Mouse (Mus musculus) hindbrain, embryonic 15.5 days (tissue): ENCODE results near the gene AL732309.1. TPM values are rescaled to one million over a fixed set of nuclear protein-coding genes. Genes with fewer than 3 reads are reported as not detected.
A peak's percentile ranks its signal among the peaks of the same experiment; 100 is the strongest.

Experiments
- ATAC-seq: fragments of 200-750 bp; cut with Nextera tagmentation; 2 replicates; pipeline ENCODE4 v1.8.0; 2017; ENCODE audit warnings: low read depth, moderate number of reproducible peaks, moderate TSS enrichment; ENCODE audit not compliant: low FRiP score
- H3K27ac ChIP-seq: fragments of 300-500 bp; sonication (generic); replicated peaks from 2 replicates; pipeline ENCODE4 v1.5.1; 2015; ENCODE audit warnings: mild to moderate bottlenecking, inconsistent platforms
- H3K27me3 ChIP-seq: fragments of 300-500 bp; sonication (generic); 2 replicates; pipeline ENCODE4 v1.6.1; 2015; ENCODE audit warnings: control low read depth, inconsistent platforms
- H3K36me3 ChIP-seq: fragments of 300-500 bp; sonication (generic); 2 replicates; pipeline ENCODE4 v1.6.1; 2015; ENCODE audit warnings: control low read depth, inconsistent platforms
- H3K4me1 ChIP-seq: fragments of 300-500 bp; sonication (generic); replicated peaks from 2 replicates; pipeline ENCODE4 v1.6.1; 2015; ENCODE audit warnings: control low read depth, inconsistent platforms
- H3K4me2 ChIP-seq: fragments of 300-500 bp; sonication (generic); 2 replicates; pipeline ENCODE4 v1.6.1; 2015; ENCODE audit warnings: moderate library complexity, mild to moderate bottlenecking, inconsistent platforms
- H3K4me3 ChIP-seq: fragments of 300-500 bp; sonication (generic); 2 replicates; pipeline ENCODE4 v1.5.1; 2015; ENCODE audit warnings: mild to moderate bottlenecking, inconsistent platforms
- H3K9ac ChIP-seq: fragments of 300-500 bp; sonication (generic); 2 replicates; pipeline ENCODE4 v1.6.1; 2015; ENCODE audit warnings: inconsistent platforms
- H3K9me3 ChIP-seq: fragments of 300-500 bp; sonication (generic); 2 replicates; pipeline ENCODE4 v1.6.1; 2016; ENCODE audit warnings: control low read depth, inconsistent platforms
- WGBS: fragments of 180-500 bp; shearing (Covaris S2); methylation state at CpG from one replicate; pipeline ENCODE4 v1.1.7; 2015; 5-methylcytosine and 5-hydroxymethylcytosine counted together
- polyA plus RNA-seq: library from polyadenylated mRNA; unstranded; fragments of >200 nt; fragmentation: Nextera tagmentation; extraction: Ambion mirVana; gene quantifications from 2 replicates; pipeline ENCODE4 v1.2.1, GENCODE M21; 2015

AL732309.1 gene
- polyA plus RNA-seq, 1 experiment from 2014 or later = 6.3 TPM

DNA sequence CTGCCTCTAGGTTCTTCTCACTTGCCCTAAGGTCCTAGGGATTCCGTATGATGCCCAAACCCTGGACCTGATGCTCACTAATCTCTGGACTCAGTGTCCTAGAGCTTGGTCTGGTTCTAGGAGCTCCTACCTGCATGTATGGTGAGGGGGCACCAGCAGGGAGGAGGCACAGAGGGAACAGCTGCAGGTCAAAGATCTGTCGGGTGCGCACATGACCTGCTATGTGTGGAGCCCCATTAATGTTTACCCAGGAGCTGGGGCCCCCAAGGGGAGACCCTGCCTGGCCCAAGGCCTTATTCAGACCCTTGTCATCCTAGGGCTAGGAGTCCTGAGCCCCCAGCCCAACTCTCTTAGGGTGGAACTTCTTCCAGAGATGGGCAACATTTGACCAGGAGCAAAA is 12.6 kb downstream of the AL732309.1 start, which contains the start of gene Slc34a3:
Slc34a3 (minus strand) TSS at position 315 of the 400 bp plus-strand sequence.
- no peaks in the 10 kb centered on the region for H3K9me3 ChIP-seq
- H3K27me3 ChIP-seq = peaks cover 4% of the 10 kb centered on the region; the same call in 1 of the 2 replicates
- no peak for ATAC-seq
- WGBS = 99% methylated on average over 3 of the region's 3 CpGs
- H3K4me3 ChIP-seq = no peak within 1 kb of the TSS
- H3K36me3 ChIP-seq = no peaks in the 10 kb centered on the region
- H3K9ac ChIP-seq = no peak within 1 kb of the TSS
- no peak within 1 kb of the TSS for H3K4me2 ChIP-seq
- H3K4me1 ChIP-seq = no peaks in the 10 kb centered on the region
- no peak within 1 kb of the TSS for H3K27ac ChIP-seq

DNA sequence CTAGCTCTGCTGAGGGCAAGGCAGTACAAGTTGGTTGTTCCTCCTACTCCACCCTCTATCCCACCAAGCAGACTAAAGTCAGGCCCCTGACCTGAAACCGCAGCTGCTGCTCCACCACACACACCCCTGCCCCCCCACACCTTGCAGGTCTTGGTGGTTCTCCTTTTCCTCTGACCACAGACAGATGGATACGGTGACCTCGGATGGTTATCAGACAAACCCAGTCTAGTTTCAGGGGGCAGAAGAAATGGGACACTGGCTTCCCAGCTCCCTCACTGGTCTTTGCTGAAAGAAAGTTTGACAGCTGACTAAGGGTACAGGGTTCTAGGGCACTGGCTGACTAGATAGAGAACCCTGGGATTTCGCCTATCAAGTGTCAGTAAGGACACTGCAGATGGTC is 13.2 kb downstream of the AL732309.1 start:
- no peak overlapping the region for H3K27ac ChIP-seq
- H3K36me3 ChIP-seq = no peaks in the 10 kb centered on the region
- H3K4me1 ChIP-seq = peaks cover 6% of the 10 kb centered on the region; the same call in 1 of the 2 replicates
- no peak overlapping the region for H3K9ac ChIP-seq
- no peak overlapping the region for H3K4me3 ChIP-seq
- H3K4me2 ChIP-seq = no peak overlapping the region
- ATAC-seq = no peak
- H3K9me3 ChIP-seq = no peaks in the 10 kb centered on the region
- 79% methylated on average over 4 of the region's 4 CpGs for WGBS
- H3K27me3 ChIP-seq = peaks cover 4% of the 10 kb centered on the region; the same call in 1 of the 2 replicates

DNA sequence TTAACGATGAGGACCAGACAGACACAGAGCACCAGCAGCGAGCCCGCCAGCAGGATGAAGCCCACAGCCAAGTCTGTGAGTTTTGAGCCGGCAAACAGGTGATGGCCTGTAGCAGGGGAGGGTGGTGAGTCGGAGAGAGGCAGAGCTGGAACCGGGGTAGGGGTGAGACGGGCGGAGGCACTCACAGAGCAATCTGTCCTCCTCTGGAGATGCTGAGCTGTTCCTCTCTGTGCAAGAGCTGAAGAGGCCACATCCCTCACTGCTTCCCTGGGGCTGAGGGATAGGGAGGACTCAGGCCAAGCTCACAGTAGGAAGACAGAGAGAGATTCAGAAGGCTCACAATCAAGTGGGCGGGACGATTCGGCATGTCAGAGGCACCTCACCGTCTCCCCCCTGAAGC is 15.6 kb downstream of the AL732309.1 start:
- H3K4me2 ChIP-seq = no peak overlapping the region
- no peak overlapping the region for H3K9ac ChIP-seq
- H3K27me3 ChIP-seq = no peaks in the 10 kb centered on the region
- H3K4me3 ChIP-seq = no peak overlapping the region
- ATAC-seq = no peak
- no peaks in the 10 kb centered on the region for H3K9me3 ChIP-seq
- peaks cover 7% of the 10 kb centered on the region; the same call in 1 of the 2 replicates for H3K4me1 ChIP-seq
- H3K27ac ChIP-seq = no peak overlapping the region
- WGBS = 57% methylated on average over 12 of the region's 12 CpGs
- no peaks in the 10 kb centered on the region for H3K36me3 ChIP-seq

DNA sequence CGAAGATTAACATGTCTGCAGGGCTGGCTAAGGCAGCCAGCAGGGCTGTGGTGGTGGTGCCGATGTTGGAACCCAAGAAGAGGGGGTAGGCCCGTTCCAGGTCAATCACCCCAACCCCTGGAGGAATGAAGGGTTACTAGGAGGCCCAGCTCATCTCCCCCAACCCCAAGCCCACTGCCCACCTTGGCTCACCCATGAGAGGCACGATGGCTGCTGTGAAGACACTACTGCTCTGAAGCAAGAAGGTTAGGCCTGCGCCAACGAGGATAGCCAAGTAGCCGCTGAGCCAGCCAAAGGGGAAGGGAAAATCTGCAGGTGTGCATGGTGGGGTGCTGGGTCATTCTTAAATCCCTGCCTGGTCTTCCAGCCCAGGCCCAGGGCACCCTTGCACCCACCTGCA is 16.1 kb downstream of the AL732309.1 start:
- Histone ChIP-seq H3K27me3 (no peaks in the 10 kb centered on the region), H3K9me3 (no peaks in the 10 kb centered on the region), H3K4me3 (no peak overlapping the region), H3K27ac (no peak overlapping the region), H3K4me1 (peaks cover 10% of the 10 kb centered on the region), H3K9ac (no peak overlapping the region), H3K4me2 (no peak overlapping the region), H3K36me3 (no peaks in the 10 kb centered on the region)
- no peak for ATAC-seq
- WGBS = 89% methylated on average over 7 of the region's 7 CpGs

DNA sequence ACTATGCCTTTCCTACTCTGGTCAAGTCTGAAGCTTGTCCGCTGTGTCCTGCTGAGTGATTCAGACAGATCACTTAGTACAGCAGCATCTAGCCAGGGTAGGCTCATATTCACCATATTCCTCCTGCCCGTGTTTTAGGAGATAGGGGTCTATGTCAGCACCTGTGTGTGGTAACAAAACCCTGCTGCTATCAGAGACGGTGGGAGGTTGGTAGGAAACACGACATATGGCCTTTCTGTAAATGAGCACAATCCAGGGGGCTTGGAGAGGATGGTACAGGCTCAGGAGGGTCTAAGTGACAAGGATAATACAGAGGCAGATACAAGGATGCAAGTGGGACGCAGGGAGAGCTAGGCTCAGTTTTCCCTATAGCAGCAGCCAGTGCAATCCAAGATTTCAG is 17.1 kb downstream of the AL732309.1 start:
- Histone ChIP-seq H3K4me1 (peaks cover 13% of the 10 kb centered on the region), H3K9me3 (no peaks in the 10 kb centered on the region), H3K4me3 (no peak overlapping the region), H3K4me2 (no peak overlapping the region), H3K27ac (no peak overlapping the region), H3K27me3 (no peaks in the 10 kb centered on the region), H3K36me3 (no peaks in the 10 kb centered on the region), H3K9ac (no peak overlapping the region)
- 88% methylated on average over 5 of the region's 5 CpGs for WGBS
- no peak for ATAC-seq

DNA sequence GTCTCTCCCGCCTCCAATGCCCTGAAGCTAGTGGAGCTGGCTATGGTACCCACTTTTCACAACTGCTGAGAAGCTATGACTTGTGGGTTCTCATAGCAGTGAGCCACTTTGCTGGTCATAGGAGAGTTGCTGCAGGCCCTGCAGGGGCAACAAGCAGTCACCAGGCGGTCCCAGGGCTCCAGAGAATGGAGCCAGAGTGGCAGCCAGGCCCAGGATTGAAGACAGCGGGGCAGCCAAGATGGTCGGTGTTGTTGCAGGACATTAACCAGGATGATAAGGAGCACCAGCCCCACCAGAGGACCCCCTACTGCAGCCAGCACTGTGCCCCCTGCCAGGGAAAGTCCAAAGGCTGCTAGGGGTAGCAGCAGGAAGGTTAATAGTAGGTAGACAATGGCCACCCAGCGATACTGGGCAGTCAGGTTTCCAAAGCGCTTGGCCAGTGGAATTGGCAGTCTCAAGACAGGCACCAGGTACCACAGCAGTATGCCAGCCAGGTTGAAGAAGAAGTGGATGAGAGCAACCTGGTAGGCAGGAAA is 17.6 kb downstream of the AL732309.1 start:
- Histone ChIP-seq H3K4me3 (no peak overlapping the region), H3K27me3 (no peaks in the 10 kb centered on the region), H3K27ac (0 out of 2 replicates have a peak overlapping the region, but pooled peaks have one; percentile 68), H3K36me3 (no peaks in the 10 kb centered on the region), H3K4me1 (peaks cover 13% of the 10 kb centered on the region), H3K4me2 (peak overlapping the region; percentile 38), H3K9me3 (no peaks in the 10 kb centered on the region), H3K9ac (no peak overlapping the region)
- WGBS = 67% methylated on average over 6 of the region's 6 CpGs
- no peak for ATAC-seq

DNA sequence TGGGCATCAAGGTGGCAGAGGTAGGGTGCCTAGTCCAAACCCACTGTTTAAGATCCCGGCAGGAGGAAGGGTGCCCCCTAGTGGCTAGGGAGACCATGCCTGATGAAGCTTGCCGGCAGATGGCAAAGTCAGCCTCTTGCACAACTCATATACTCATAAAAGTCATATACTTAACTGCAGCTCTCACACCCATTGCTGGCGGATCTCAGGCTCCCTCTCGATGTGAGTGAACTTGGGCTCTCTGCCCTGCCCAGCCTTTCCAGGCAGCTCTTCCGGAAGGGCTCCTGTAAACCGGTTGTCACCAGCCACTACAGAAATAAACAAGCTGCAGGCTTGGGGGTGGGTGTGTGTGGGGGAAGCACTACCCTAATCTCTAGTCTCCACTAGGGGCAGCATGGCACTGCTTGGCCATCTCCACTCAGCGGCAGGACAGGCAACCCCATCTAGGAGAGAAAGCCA is 18.2 kb downstream of the AL732309.1 start:
- H3K4me1 ChIP-seq = peaks cover 18% of the 10 kb centered on the region
- WGBS = 2% methylated on average over 7 of the region's 7 CpGs
- H3K27me3 ChIP-seq = no peaks in the 10 kb centered on the region
- no peak overlapping the region for H3K9ac ChIP-seq
- peak overlapping the region; percentile 20; the same call in 1 of the 2 replicates for H3K4me3 ChIP-seq
- peak overlapping the region; percentile 68 for H3K27ac ChIP-seq
- ATAC-seq = no peak
- H3K4me2 ChIP-seq = peak overlapping the region; percentile 38
- H3K36me3 ChIP-seq = no peaks in the 10 kb centered on the region
- no peaks in the 10 kb centered on the region for H3K9me3 ChIP-seq

DNA sequence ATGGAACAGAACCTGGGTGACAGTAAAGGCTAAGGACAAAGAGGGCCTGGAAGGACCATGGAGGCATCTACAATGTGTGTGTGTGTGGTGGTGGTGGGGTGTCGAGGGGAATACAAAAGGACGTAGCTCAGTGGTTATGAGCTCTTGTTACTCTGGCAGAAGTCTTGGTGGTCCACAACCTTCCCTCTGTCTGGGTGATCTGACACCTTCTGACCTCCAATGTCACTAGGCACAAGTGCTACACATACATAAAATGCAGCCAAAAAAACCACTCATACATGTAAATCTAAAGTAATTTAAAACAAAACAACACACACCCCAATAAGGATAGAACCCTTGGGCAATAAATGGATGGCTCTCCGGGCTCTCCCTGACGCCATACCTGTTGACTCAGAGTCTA is 19.3 kb downstream of the AL732309.1 start:
- H3K36me3 ChIP-seq = no peaks in the 10 kb centered on the region

DNA sequence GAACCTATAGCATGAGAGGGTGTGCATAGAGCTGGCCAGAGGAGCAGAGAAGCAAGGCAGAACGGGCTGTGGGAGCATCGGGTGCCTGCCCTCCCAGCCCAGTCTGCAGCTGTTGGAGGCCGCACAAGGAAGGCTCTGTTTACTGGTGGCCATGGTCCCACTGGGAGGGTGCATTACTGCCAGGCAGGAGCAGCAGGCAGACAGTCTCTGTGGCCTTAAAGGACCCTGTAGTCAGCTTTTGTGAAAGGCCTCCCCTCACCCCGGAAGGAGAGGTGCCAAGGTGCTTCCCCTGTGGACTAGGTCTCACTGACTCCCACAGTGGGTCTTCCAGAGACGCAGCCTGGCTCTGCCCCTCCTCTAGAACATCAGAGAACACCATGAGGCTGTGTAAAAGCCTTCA is 19.8 kb downstream of the AL732309.1 start:
- Histone ChIP-seq H3K27ac (no peak overlapping the region), H3K9me3 (no peaks in the 10 kb centered on the region), H3K27me3 (no peaks in the 10 kb centered on the region), H3K4me1 (peaks cover 24% of the 10 kb centered on the region), H3K4me3 (no peak overlapping the region), H3K9ac (no peak overlapping the region), H3K36me3 (peaks cover 2% of the 10 kb centered on the region), H3K4me2 (no peak overlapping the region)
- WGBS = 75% methylated on average over 5 of the region's 5 CpGs
- no peak for ATAC-seq

More for the DNA sequence above, 19.3 kb downstream of the AL732309.1 start:
- Histone ChIP-seq H3K9ac (no peak overlapping the region), H3K27ac (no peak overlapping the region), H3K4me3 (no peak overlapping the region), H3K4me1 (peaks cover 24% of the 10 kb centered on the region), H3K9me3 (no peaks in the 10 kb centered on the region), H3K27me3 (no peaks in the 10 kb centered on the region), H3K4me2 (no peak overlapping the region)
- no peak for ATAC-seq
- 90% methylated on average over 4 of the region's 4 CpGs for WGBS

DNA sequence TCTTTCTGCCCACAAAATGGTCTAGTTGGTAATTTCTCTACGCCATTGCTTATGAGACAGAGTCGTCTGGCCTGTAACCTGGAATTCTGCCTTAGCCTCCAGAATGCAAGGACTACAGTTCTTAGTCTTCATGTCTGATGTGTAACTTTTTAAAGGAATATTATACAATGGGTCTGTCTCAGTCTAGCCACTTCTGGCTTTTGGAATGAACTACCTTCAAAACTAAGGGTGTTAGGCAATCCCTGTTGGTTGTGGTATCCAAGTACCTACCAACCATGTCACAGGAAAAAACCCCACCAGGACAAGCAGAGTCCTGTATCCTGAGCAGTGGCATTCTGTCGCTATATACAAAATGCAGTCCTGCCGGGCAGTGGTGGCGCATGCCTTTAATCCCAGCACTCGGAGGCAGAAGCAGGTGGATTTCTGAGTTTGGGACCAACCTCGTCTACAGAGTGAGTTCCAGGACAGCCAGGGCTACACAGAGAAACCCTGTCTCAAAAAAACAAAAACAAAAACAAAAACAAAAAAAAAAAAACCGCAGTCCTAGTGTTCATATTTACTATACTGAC is 20.8 kb downstream of the AL732309.1 start:
- no peak overlapping the region for H3K9ac ChIP-seq
- WGBS = 72% methylated on average over 8 of the region's 8 CpGs

DNA sequence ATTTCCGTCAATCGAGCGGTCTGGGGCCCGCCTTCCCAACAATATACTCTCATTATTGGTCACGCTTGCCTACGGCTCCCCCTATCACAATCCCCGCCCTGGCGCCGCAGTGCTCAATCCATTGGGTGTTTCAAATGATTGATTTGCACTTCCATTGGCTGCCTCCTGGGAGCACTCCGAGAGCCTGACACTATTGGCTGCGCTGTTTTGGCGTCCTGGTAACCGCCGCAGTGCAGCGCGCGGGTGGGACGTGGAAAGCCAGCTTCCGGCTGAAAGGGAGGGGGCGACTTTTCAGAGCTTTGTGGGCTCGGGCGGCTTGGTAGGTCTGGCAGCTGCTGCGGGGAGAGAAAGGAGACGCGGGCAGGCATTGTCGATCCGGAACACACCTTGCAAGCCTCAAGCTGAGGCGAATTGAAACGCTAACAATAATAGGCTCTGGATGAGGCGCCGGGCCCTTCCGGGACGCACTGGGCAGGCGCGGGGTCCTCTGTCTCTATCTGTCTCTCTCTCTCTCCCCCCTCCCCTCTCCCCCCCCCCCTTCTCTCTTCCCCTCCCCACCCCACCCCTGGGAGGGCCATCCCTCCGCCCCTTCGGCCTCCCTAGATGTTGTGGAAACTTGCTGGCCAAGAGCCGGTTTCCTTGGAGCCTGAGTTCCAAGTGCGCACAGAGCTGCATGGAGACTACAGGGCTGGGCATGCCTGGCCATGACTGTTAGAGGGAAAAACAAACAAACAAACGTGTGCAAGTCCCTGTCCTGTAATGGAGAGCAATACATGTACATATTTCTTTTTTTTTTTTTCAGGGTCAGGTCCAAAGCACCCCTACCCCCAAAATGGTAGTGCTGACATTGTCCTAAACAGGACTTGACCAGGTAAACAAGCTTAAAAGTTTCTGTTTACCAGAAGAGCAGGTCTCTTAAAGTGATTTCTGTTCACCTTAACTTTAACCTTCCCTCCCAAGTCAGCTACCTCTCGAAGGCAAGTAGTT is 21.6 kb downstream of the AL732309.1 start:
- Histone ChIP-seq H3K27me3 (no peaks in the 10 kb centered on the region), H3K36me3 (peaks cover 5% of the 10 kb centered on the region), H3K27ac (peak overlapping the region; percentile 99), H3K9ac (peak overlapping the region; percentile 62), H3K4me3 (peak overlapping the region; percentile 72), H3K4me2 (peak overlapping the region; percentile 54), H3K9me3 (no peaks in the 10 kb centered on the region), H3K4me1 (peaks cover 24% of the 10 kb centered on the region)
- ATAC-seq = peak; percentile 98
- 2% methylated on average over 40 of the region's 41 CpGs for WGBS

More for the DNA sequence above, 20.8 kb downstream of the AL732309.1 start:
- Histone ChIP-seq H3K36me3 (peaks cover 5% of the 10 kb centered on the region), H3K4me3 (0 out of 2 replicates have a peak overlapping the region, but pooled peaks have one; percentile 72), H3K27me3 (no peaks in the 10 kb centered on the region), H3K27ac (peak overlapping the region; percentile 99), H3K9me3 (no peaks in the 10 kb centered on the region), H3K4me1 (peaks cover 24% of the 10 kb centered on the region), H3K4me2 (peak overlapping the region; percentile 54)
- ATAC-seq = no peak

DNA sequence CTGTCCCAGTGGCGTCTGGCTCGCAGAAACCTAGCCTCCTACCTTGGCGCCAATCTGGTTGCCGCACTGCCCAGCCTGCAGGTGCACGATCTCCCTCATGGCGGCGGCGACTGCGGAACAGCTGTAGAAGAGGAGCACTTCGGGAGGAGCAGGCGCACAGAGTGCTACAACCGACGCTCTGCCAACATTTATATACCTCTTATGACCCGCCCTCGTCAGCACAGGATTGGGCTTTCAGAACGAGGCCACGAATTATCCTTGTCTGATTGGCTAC is 22.2 kb downstream of the AL732309.1 start, which contains the start of gene Tubb4b:
Tubb4b (minus strand) TSS at position 211 of the 274 bp plus-strand sequence.
- peak within 1 kb of the TSS; percentile 99 for H3K27ac ChIP-seq
- no peaks in the 10 kb centered on the region for H3K9me3 ChIP-seq
- H3K4me1 ChIP-seq = peaks cover 24% of the 10 kb centered on the region
- no peak for ATAC-seq
- H3K4me3 ChIP-seq = peak within 1 kb of the TSS; percentile 72
- peak within 1 kb of the TSS; percentile 70 for H3K9ac ChIP-seq
- peak within 1 kb of the TSS; percentile 94 for H3K4me2 ChIP-seq
- H3K36me3 ChIP-seq = peaks cover 5% of the 10 kb centered on the region
- 0% methylated on average over 17 of the region's 17 CpGs for WGBS
- no peaks in the 10 kb centered on the region for H3K27me3 ChIP-seq
